Mouse (Mus musculus) forebrain, embryonic 11.5 days (tissue): ENCODE measurements at regions not wholly inside any gene's neighbourhood (a gene's known extent, or its start where the extent isn't known, plus 50 kb on each side); places are given as distances from the start of the nearest gene placed in this dataset.

Experiments
- ATAC-seq: fragments of 200-750 bp; cut with Nextera tagmentation; replicated peaks from 2 replicates; pipeline ENCODE4 v1.8.0; 2017; ENCODE audit warnings: moderate TSS enrichment; ENCODE audit not compliant: low FRiP score
- DNase-seq: peaks from one replicate; pipeline ENCODE4 v3.0.0-alpha.2; 2017; ENCODE audit warnings: low spot score
- H3K27ac ChIP-seq: fragments of 300-500 bp; sonication (generic); 2 replicates; pipeline ENCODE4 v1.5.1; 2014; ENCODE audit warnings: low read depth, low read length
- H3K27me3 ChIP-seq: fragments of 300-500 bp; sonication (generic); 2 replicates; pipeline ENCODE4 v1.6.1; 2014; ENCODE audit warnings: mild to moderate bottlenecking, low read length, mixed read lengths; ENCODE audit not compliant: control insufficient read depth, insufficient read depth
- H3K36me3 ChIP-seq: fragments of 300-500 bp; sonication (generic); 2 replicates; pipeline ENCODE4 v1.6.1; 2014; ENCODE audit warnings: mild to moderate bottlenecking, low read length, moderate library complexity, mixed read lengths; ENCODE audit not compliant: control insufficient read depth, insufficient read depth
- H3K4me1 ChIP-seq: fragments of 300-500 bp; sonication (generic); replicated peaks from 2 replicates; pipeline ENCODE4 v1.6.1; 2014; ENCODE audit warnings: low read length, mixed read lengths; ENCODE audit not compliant: control insufficient read depth, insufficient read depth
- H3K4me2 ChIP-seq: fragments of 300-500 bp; sonication (generic); 2 replicates; pipeline ENCODE4 v1.6.1; 2014; ENCODE audit warnings: low read depth, mild to moderate bottlenecking, low read length, moderate library complexity, mixed read lengths; ENCODE audit not compliant: severe bottlenecking
- H3K4me3 ChIP-seq: fragments of 300-500 bp; sonication (generic); 2 replicates; pipeline ENCODE4 v1.5.1; 2014; ENCODE audit warnings: low read depth, low read length
- H3K9ac ChIP-seq: fragments of 300-500 bp; sonication (generic); 2 replicates; pipeline ENCODE4 v1.6.1; 2014; ENCODE audit warnings: low read length
- H3K9me3 ChIP-seq: fragments of 300-500 bp; sonication (generic); 2 replicates; pipeline ENCODE4 v1.6.1; 2016; ENCODE audit warnings: low read length, mixed read lengths; ENCODE audit not compliant: control insufficient read depth
- WGBS: fragments of 180-500 bp; shearing (Covaris S2); extraction: QIAGEN DNeasy Blood & Tissue Kit; methylation state at CpG from one replicate; pipeline ENCODE4 v1.1.7; 2014; 5-methylcytosine and 5-hydroxymethylcytosine counted together

DNA sequence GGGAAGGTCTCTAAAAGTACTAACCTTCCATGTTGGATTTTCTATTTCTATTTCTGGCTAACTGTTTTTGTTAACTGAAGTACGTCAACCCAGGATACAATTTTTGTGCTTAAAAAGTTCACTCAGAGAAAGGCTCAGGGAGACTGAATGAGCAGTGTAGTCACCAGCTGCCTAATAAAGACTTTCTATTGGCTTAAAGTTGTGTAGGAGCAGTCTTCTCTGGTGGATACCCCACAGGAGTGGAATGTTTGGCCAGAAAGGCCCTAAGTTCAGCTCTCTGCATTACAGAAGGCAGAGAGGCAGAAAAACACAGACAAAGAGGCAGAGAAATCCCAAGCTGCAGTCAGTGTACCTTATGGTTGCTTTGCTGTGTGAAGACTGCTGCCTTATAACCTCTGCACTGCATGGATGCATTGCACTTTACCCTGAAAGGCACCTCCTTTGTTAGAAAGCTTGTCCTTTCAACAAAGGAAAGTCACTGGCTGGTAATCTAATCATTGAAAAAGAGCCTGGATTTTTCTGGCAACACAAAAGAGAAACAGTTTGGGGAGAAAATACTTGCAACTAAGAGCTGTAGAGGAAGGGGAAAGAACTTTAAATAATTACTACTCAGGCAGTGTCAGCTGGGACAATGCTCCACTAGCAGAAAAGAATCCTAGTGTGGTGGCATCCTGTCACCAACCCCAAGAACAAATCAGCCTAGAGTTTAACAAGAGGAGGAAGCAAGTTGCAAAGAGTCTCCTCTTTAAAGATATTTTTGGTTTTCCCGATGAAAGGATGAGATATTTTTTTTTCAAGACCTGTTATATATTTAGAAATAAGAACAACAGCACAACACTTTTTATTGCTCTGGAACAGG is 63.0 kb upstream of the Adamts5 start:
- Histone ChIP-seq H3K27ac (no peak overlapping the region), H3K4me2 (no peak overlapping the region), H3K27me3 (no peaks in the 10 kb centered on the region; the same call in 1 of the 2 replicates), H3K4me3 (no peak overlapping the region), H3K9me3 (no peaks in the 10 kb centered on the region), H3K36me3 (no peaks in the 10 kb centered on the region), H3K9ac (no peak overlapping the region), H3K4me1 (peaks cover 3% of the 10 kb centered on the region; the same call in 1 of the 2 replicates)
- ATAC-seq, result no peak; the same call in 1 of the 2 replicates
- no peak for DNase-seq
- 53% methylated on average over 2 of the region's 2 CpGs for WGBS

DNA sequence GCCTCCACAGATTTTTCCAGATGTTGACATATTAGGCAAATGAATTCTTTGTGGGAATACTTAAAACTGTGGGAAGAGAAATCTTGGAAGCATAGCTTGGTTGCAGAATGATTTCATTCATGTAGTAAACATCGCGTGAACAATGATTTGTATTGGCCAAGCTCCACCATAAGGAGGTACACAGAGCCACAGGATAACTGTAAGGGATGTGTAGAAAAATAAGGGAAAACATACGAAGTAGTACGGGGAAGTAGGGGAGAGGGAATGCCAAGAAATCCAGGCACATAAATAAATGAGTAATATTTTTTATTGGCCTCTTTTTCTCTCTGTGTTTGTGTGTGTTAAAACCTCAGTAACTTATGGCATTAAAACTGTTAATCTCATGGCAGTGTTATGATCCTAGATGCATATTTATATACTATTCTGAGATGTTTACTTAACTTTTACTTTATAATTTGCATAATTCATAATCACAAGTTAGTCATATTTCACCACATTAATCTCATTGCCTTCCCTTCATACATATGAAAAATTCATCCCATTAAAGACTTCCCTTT is 54.5 kb upstream of the Adamts5 start:
- H3K4me1 ChIP-seq, result no peaks in the 10 kb centered on the region
- no peak for DNase-seq
- H3K27me3 ChIP-seq, result no peaks in the 10 kb centered on the region
- no peak overlapping the region for H3K4me2 ChIP-seq
- no peaks in the 10 kb centered on the region for H3K9me3 ChIP-seq
- H3K36me3 ChIP-seq, result no peaks in the 10 kb centered on the region
- no peak overlapping the region for H3K9ac ChIP-seq
- H3K27ac ChIP-seq, result no peak overlapping the region
- no peak for ATAC-seq
- WGBS, result 92% methylated on average over 4 of the region's 4 CpGs
- H3K4me3 ChIP-seq, result no peak overlapping the region

DNA sequence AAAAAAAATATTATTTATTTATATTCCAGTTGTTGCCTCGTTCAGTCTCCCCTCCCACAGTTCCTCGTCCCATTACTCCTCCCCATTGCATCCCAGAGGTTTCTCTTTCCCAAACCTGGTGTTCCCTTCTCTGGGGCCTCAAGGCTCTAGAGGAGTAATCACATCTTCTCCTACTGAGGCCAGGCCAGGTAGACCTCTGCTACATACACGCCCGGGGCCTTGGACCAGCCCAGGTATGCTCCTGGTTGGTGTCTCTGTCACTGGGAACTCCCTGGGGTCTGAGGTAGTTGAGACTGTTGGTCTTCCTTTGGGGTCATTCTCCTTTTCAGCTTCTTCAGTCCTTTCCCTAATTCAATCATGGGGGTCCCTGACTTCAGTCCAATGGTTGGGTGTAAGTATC is 50.0 kb upstream of the Adamts5 start:
- no peaks in the 10 kb centered on the region for H3K27me3 ChIP-seq
- DNase-seq, result no peak
- ATAC-seq, result no peak
- no peak overlapping the region for H3K9ac ChIP-seq
- no peaks in the 10 kb centered on the region for H3K4me1 ChIP-seq
- no peaks in the 10 kb centered on the region for H3K36me3 ChIP-seq
- no peaks in the 10 kb centered on the region for H3K9me3 ChIP-seq
- WGBS, result 89% methylated on average over 4 of the region's 4 CpGs
- no peak overlapping the region for H3K4me2 ChIP-seq
- H3K27ac ChIP-seq, result no peak overlapping the region
- no peak overlapping the region for H3K4me3 ChIP-seq
